ENCODE assay signal across 21 mouse cellular contexts in the genomic region with DNA sequence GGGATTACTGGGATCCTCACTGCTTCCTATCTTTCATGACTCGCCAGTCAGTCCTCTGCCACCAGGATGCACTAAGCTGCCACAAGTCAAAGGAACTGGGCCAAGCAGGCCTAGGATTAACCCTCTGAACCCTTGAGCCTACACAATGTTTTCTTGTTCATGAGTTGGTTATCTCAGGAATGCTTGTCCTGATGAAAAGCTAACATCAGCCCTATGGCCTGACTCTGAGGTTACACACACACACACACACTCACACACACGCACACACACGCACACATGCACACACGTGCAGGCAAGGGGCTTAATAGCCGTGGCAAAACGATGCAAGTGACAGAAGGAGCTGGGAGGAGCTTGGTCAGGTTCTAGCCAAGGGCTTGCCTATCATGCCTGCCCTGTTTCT.
DNase-seq lines count a peak whose midpoint lies in the region; ATAC-seq lines count a peak whose summit lies in the region.
"Had no signal": no experiment of that assay in that cellular context is flagged by ENCODE, and none has a peak within 500 bp of the region (broad histone marks: within the 10 kb centered on the region; RNA-seq: fewer than 3 reads in every experiment).

No protein-coding gene starts in this region.

- H3K4me1 ChIP-seq in forebrain, embryonic 10.5 days, result peaks cover 20% of the 10 kb centered on the region
- H3K4me1 ChIP-seq in forebrain, embryonic 12.5 days, result peaks cover 2% of the 10 kb centered on the region; the same call in 1 of the 2 replicates
- H3K4me1 ChIP-seq in kidney, embryonic 16.5 days (ENCODE audit: insufficient read depth, low read length), result peaks cover 10% of the 10 kb centered on the region
- H3K4me1 ChIP-seq in liver, embryonic 11.5 days (replicated peaks; ENCODE audit: control insufficient read depth, insufficient read depth, low read length), result no peaks in the 10 kb centered on the region
- H3K4me1 ChIP-seq: neural tube, embryonic 12.5 days had no signal

- H3K27me3 ChIP-seq in forebrain, embryonic 10.5 days (ENCODE audit: poor library complexity, severe bottlenecking), result no peaks in the 10 kb centered on the region
- no peaks in the 10 kb centered on the region; the same call in 1 of the 2 replicates for H3K27me3 ChIP-seq in forebrain, embryonic 12.5 days
- H3K27me3 ChIP-seq in kidney, embryonic 16.5 days (ENCODE audit: insufficient read depth, low read length), result no peaks in the 10 kb centered on the region
- H3K27me3 ChIP-seq in liver, embryonic 11.5 days (replicated peaks; ENCODE audit: control insufficient read depth, insufficient read depth, low read length), result no peaks in the 10 kb centered on the region
- H3K27me3 ChIP-seq: embryonic facial prominence, embryonic 13.5 days; heart, embryonic 15.5 days; neural tube, embryonic 12.5 days had no signal

- H3K27ac ChIP-seq in forebrain, embryonic 10.5 days, result 0 out of 2 replicates have a peak overlapping the region, but pooled peaks have one; percentile 4
- no peak overlapping the region for H3K27ac ChIP-seq in forebrain, embryonic 12.5 days
- no peak overlapping the region for H3K27ac ChIP-seq in kidney, embryonic 16.5 days (ENCODE audit: low read length)
- no peak overlapping the region for H3K27ac ChIP-seq in liver, embryonic 11.5 days (ENCODE audit: low read depth, low read length)
- H3K27ac ChIP-seq: embryonic facial prominence, embryonic 13.5 days; gastrocnemius, adult 2 months; heart, embryonic 15.5 days; left cerebral cortex, adult 2 months; liver, embryonic 15.5 days; macrophage; neural tube, embryonic 12.5 days had no signal

- H3K9me3 ChIP-seq in forebrain, embryonic 10.5 days, result no peaks in the 10 kb centered on the region
- H3K9me3 ChIP-seq in forebrain, embryonic 12.5 days, result no peaks in the 10 kb centered on the region
- no peaks in the 10 kb centered on the region for H3K9me3 ChIP-seq in kidney, embryonic 16.5 days (ENCODE audit: low read length)
- no peaks in the 10 kb centered on the region for H3K9me3 ChIP-seq in liver, embryonic 11.5 days (ENCODE audit: control insufficient read depth, low read length)
- H3K9me3 ChIP-seq: embryonic facial prominence, embryonic 13.5 days; heart, embryonic 15.5 days; liver, embryonic 15.5 days; neural tube, embryonic 12.5 days had no signal

- H3K36me3 ChIP-seq in forebrain, embryonic 10.5 days (replicated peaks), result no peaks in the 10 kb centered on the region
- no peaks in the 10 kb centered on the region for H3K36me3 ChIP-seq in forebrain, embryonic 12.5 days (replicated peaks)
- H3K36me3 ChIP-seq in kidney, embryonic 16.5 days (ENCODE audit: insufficient read depth, low read length), result no peaks in the 10 kb centered on the region
- H3K36me3 ChIP-seq in liver, embryonic 11.5 days (ENCODE audit: control insufficient read depth, insufficient read depth, low read length), result no peaks in the 10 kb centered on the region
- H3K36me3 ChIP-seq: embryonic facial prominence, embryonic 13.5 days; heart, embryonic 15.5 days; liver, embryonic 15.5 days; neural tube, embryonic 12.5 days had no signal

- no peak overlapping the region for H3K9ac ChIP-seq in forebrain, embryonic 12.5 days
- 0 out of 2 replicates have a peak overlapping the region, but pooled peaks have one; percentile 6 for H3K9ac ChIP-seq in kidney, embryonic 16.5 days (replicated peaks; ENCODE audit: low read length)
- no peak overlapping the region for H3K9ac ChIP-seq in liver, embryonic 11.5 days (ENCODE audit: low read depth, low read length)
- H3K9ac ChIP-seq: embryonic facial prominence, embryonic 13.5 days; heart, embryonic 15.5 days; liver, embryonic 15.5 days; neural tube, embryonic 12.5 days had no signal

- ATAC-seq in forebrain, embryonic 12.5 days (ENCODE audit: low FRiP score), result no peak
- no peak for ATAC-seq in kidney, embryonic 16.5 days (ENCODE audit: low FRiP score, low TSS enrichment)
- ATAC-seq in liver, embryonic 11.5 days (replicated peaks; ENCODE audit: low FRiP score), result no peak
- no peak for ATAC-seq in monocyte, adult 5-6 weeks (replicated peaks; ENCODE audit: insufficient number of reproducible peaks, low FRiP score, low TSS enrichment, poor library complexity, severe bottlenecking)

- no peak overlapping the region for H3K4me3 ChIP-seq in forebrain, embryonic 10.5 days
- no peak overlapping the region for H3K4me3 ChIP-seq in forebrain, embryonic 12.5 days (replicated peaks)
- no peak overlapping the region for H3K4me3 ChIP-seq in kidney, embryonic 16.5 days (ENCODE audit: low read length)
- H3K4me3 ChIP-seq in liver, embryonic 11.5 days (ENCODE audit: low read depth, low read length), result no peak overlapping the region
- H3K4me3 ChIP-seq: embryonic facial prominence, embryonic 13.5 days; gastrocnemius, adult 2 months; heart, embryonic 15.5 days; left cerebral cortex, adult 2 months; liver, embryonic 15.5 days; neural tube, embryonic 12.5 days had no signal

- H3K4me2 ChIP-seq in forebrain, embryonic 12.5 days, result no peak overlapping the region
- H3K4me2 ChIP-seq in kidney, embryonic 16.5 days (replicated peaks; ENCODE audit: low read depth, low read length), result no peak overlapping the region
- H3K4me2 ChIP-seq in liver, embryonic 11.5 days, result no peak overlapping the region
- H3K4me2 ChIP-seq: embryonic facial prominence, embryonic 13.5 days; heart, embryonic 15.5 days; liver, embryonic 15.5 days; midbrain, embryonic 11.5 days; neural tube, embryonic 12.5 days had no signal

- no peak for DNase-seq in forebrain, embryonic 10.5 days (ENCODE audit: extremely low spot score, low spot score)
- DNase-seq in kidney, adult 8-10 months, result no peak
- DNase-seq in adipocyte (ENCODE audit: low spot score), result peak; percentile 24
- peak; percentile 3 for DNase-seq in retina, embryonic 14.5 days (ENCODE audit: low spot score)
- DNase-seq in liver, embryonic 11.5 days (ENCODE audit: low spot score), result no peak
- DNase-seq: adrenal gland, postnatal 25 days; cerebellum, adult 11 months; gastrocnemius, adult 2 months; heart, adult 11 months; kidney, postnatal 36 days; thymus, postnatal 25 days had no signal

- 65% methylated on average over 6 of the region's 6 CpGs for WGBS in forebrain, embryonic 10.5 days
- WGBS in forebrain, embryonic 12.5 days, result 73% methylated on average over 6 of the region's 6 CpGs
- WGBS in kidney, embryonic 16.5 days, result 62% methylated on average over 6 of the region's 6 CpGs
- WGBS in liver, embryonic 11.5 days, result 55% methylated on average over 6 of the region's 6 CpGs

Comparison
In these comparisons a context has a peak if more than half of its experiments do, and no peak if none do; other contexts are left out.
1. DNase-seq: peak in adipocyte (single experiment) and retina, embryonic 14.5 days (single experiment); none in forebrain, embryonic 10.5 days (single experiment), kidney, adult 8-10 months (0 of 2) and liver, embryonic 11.5 days (single experiment).